In the genomic region with DNA sequence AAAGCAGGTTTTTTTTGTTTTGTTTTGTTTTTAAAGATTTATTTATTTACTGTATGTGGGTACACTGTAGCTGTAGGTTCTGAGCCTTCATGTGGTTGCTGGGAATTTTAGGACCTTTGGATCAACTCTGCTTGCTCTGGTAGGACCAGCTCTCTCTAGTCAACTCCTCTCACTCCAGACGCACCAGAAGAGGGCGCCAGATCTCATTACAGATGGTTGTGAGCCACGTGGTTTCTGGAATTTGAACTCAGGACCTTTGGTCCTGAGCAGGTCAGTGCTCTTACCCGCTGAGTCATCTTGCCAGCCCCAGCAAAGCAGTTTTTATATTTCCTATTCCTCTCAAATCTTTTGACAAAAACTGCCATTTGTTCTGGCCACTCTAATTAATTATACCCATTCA, we compare ENCODE assay signal across 9 mouse cellular contexts. TPM values are rescaled to one million over a fixed set of nuclear protein-coding genes. Genes with fewer than 3 reads are reported as not detected.
DNase-seq lines count a peak whose midpoint lies in the region; ATAC-seq lines count a peak whose summit lies in the region.
"Had no signal": no experiment of that assay in that cellular context is flagged by ENCODE, and none has a peak within 500 bp of the region (broad histone marks: within the 10 kb centered on the region; RNA-seq: fewer than 3 reads in every experiment).

No protein-coding gene starts in this region.

- no peak overlapping the region for H3K4me3 ChIP-seq in midbrain, embryonic 14.5 days (replicated peaks; ENCODE audit: low read depth, low read length)
- no peak overlapping the region for H3K4me3 ChIP-seq in midbrain, embryonic 13.5 days (replicated peaks)
- H3K4me3 ChIP-seq in limb, embryonic 11.5 days (ENCODE audit: low read depth, low read length) = no peak overlapping the region

- H3K9ac ChIP-seq in midbrain, embryonic 14.5 days (replicated peaks; ENCODE audit: low read length) = no peak overlapping the region
- H3K9ac ChIP-seq in midbrain, embryonic 13.5 days (replicated peaks) = no peak overlapping the region
- no peak overlapping the region for H3K9ac ChIP-seq in limb, embryonic 11.5 days (ENCODE audit: low read length)

- H3K36me3 ChIP-seq in midbrain, embryonic 14.5 days (ENCODE audit: control insufficient read depth, insufficient read depth, low read length) = peaks cover 8% of the 10 kb centered on the region
- H3K36me3 ChIP-seq in midbrain, embryonic 13.5 days = peaks cover 2% of the 10 kb centered on the region
- H3K36me3 ChIP-seq in limb, embryonic 11.5 days (ENCODE audit: control insufficient read depth, insufficient read depth, low read length) = no peaks in the 10 kb centered on the region

- peaks cover 16% of the 10 kb centered on the region for H3K4me1 ChIP-seq in midbrain, embryonic 14.5 days (ENCODE audit: control insufficient read depth, insufficient read depth, low read length)
- peaks cover 25% of the 10 kb centered on the region for H3K4me1 ChIP-seq in midbrain, embryonic 13.5 days (replicated peaks)
- H3K4me1 ChIP-seq in limb, embryonic 11.5 days (ENCODE audit: control insufficient read depth, insufficient read depth, low read length) = peaks cover 7% of the 10 kb centered on the region; the same call in 1 of the 2 replicates

- no peak overlapping the region for H3K27ac ChIP-seq in midbrain, embryonic 14.5 days (replicated peaks; ENCODE audit: low read depth, low read length)
- H3K27ac ChIP-seq in midbrain, embryonic 13.5 days = no peak overlapping the region
- H3K27ac ChIP-seq in limb, embryonic 11.5 days (replicated peaks; ENCODE audit: low read depth, low read length) = no peak overlapping the region

- WGBS in midbrain, embryonic 14.5 days = 69% methylated on average over 4 of the region's 4 CpGs
- 66% methylated on average over 4 of the region's 4 CpGs for WGBS in midbrain, embryonic 13.5 days
- 74% methylated on average over 4 of the region's 4 CpGs for WGBS in limb, embryonic 11.5 days

- no peaks in the 10 kb centered on the region for H3K9me3 ChIP-seq in midbrain, embryonic 14.5 days (ENCODE audit: control insufficient read depth, low read length)
- no peaks in the 10 kb centered on the region for H3K9me3 ChIP-seq in midbrain, embryonic 13.5 days
- no peaks in the 10 kb centered on the region for H3K9me3 ChIP-seq in limb, embryonic 11.5 days (ENCODE audit: control insufficient read depth, low read length)
- H3K9me3 ChIP-seq: G1E had no signal

- no peaks in the 10 kb centered on the region for H3K27me3 ChIP-seq in midbrain, embryonic 14.5 days (ENCODE audit: control insufficient read depth, insufficient read depth, low read length)
- no peaks in the 10 kb centered on the region for H3K27me3 ChIP-seq in midbrain, embryonic 13.5 days
- no peaks in the 10 kb centered on the region for H3K27me3 ChIP-seq in limb, embryonic 11.5 days (ENCODE audit: control insufficient read depth, insufficient read depth, low read length)

- no peak for ATAC-seq in midbrain, embryonic 14.5 days (ENCODE audit: low FRiP score, low TSS enrichment)
- no peak for ATAC-seq in midbrain, embryonic 13.5 days
- ATAC-seq in limb, embryonic 11.5 days (ENCODE audit: insufficient number of reproducible peaks, low FRiP score, low TSS enrichment, low read depth) = no peak

- H3K4me2 ChIP-seq in midbrain, embryonic 14.5 days (ENCODE audit: low read length) = no peak overlapping the region
- H3K4me2 ChIP-seq in midbrain, embryonic 13.5 days (replicated peaks) = no peak overlapping the region
- H3K4me2 ChIP-seq in limb, embryonic 11.5 days (ENCODE audit: low read depth, severe bottlenecking) = no peak overlapping the region

- DNase-seq in adrenal gland, adult 18-20 months (ENCODE audit: low spot score in 2 of 2) = peak; percentile 24 to 40
- no peak for DNase-seq in adrenal gland, postnatal 4 days (ENCODE audit: low spot score in 2 of 2)
- DNase-seq in midbrain, embryonic 14.5 days = peak; percentile 11
- DNase-seq in cerebellum, postnatal 36 days = peak; percentile 30 to 31
- peak; percentile 43 for DNase-seq in limb, embryonic 11.5 days (ENCODE audit: low spot score)
- DNase-seq in spleen, adult 18-20 months = peak; percentile 13 to 44
- DNase-seq in left cerebral cortex, adult 18-20 months (ENCODE audit: low spot score in 2 of 2) = no peak

RNA-seq across cellular contexts. Expression of gene Smg6, which starts 1.5 kb away (rescaled TPM):
- 10 to 100 TPM; 17.9 to 21.4 TPM for total RNA-seq in adrenal gland, adult 18-20 months (2021)
- total RNA-seq in adrenal gland, postnatal 4 days (2021) = 10 to 100 TPM; 32.7 to 37.8 TPM
- polyA plus RNA-seq in midbrain, embryonic 14.5 days (2014; fragmentation: Nextera tagmentation; extraction: Ambion mirVana) = 14.0 and 15.9 TPM in 2 replicates
- polyA plus RNA-seq in midbrain, embryonic 13.5 days (2015; fragmentation: Nextera tagmentation; extraction: Ambion mirVana) = 20.2 and 21.0 TPM in 2 replicates
- polyA plus RNA-seq in limb, embryonic 11.5 days (2014; fragmentation: Nextera tagmentation; extraction: Ambion mirVana) = 18.5 and 20.8 TPM in 2 replicates
- 10 to 100 TPM; 30.3 to 31.4 TPM for total RNA-seq in left cerebral cortex, adult 18-20 months (2021)

RNA-seq across cellular contexts. Expression of gene Srr, which starts 1.6 kb away (rescaled TPM):
- total RNA-seq in adrenal gland, adult 18-20 months (2021) = 10 to 100 TPM; 44.8 to 51.3 TPM
- total RNA-seq in adrenal gland, postnatal 4 days (2021) = 10 to 100 TPM; 36.0 to 40.5 TPM
- 34.4 and 49.9 TPM in 2 replicates for polyA plus RNA-seq in midbrain, embryonic 14.5 days (2014; fragmentation: Nextera tagmentation; extraction: Ambion mirVana)
- 31.5 and 32.9 TPM in 2 replicates for polyA plus RNA-seq in midbrain, embryonic 13.5 days (2015; fragmentation: Nextera tagmentation; extraction: Ambion mirVana)
- polyA plus RNA-seq in limb, embryonic 11.5 days (2014; fragmentation: Nextera tagmentation; extraction: Ambion mirVana) = 23.0 and 24.5 TPM in 2 replicates
- total RNA-seq in left cerebral cortex, adult 18-20 months (2021) = 10 to 100 TPM; 78.6 to 83.2 TPM

RNA-seq across cellular contexts. Expression of gene Tsr1, which starts 26.3 kb away (rescaled TPM):
- 10 to 100 TPM; 46.8 to 57.1 TPM for total RNA-seq in adrenal gland, adult 18-20 months (2021)
- total RNA-seq in adrenal gland, postnatal 4 days (2021) = 10 to 100 TPM; 39.7 to 42.3 TPM
- 25.6 and 31.0 TPM in 2 replicates for polyA plus RNA-seq in midbrain, embryonic 14.5 days (2014; fragmentation: Nextera tagmentation; extraction: Ambion mirVana)
- 28.1 and 32.1 TPM in 2 replicates for polyA plus RNA-seq in midbrain, embryonic 13.5 days (2015; fragmentation: Nextera tagmentation; extraction: Ambion mirVana)
- 52.9 and 59.9 TPM in 2 replicates for polyA plus RNA-seq in limb, embryonic 11.5 days (2014; fragmentation: Nextera tagmentation; extraction: Ambion mirVana)
- total RNA-seq in left cerebral cortex, adult 18-20 months (2021) = 10 to 100 TPM; 29.9 to 31.1 TPM

RNA-seq across cellular contexts. Expression of gene Sgsm2, which starts 27.3 kb away (rescaled TPM):
- total RNA-seq in adrenal gland, adult 18-20 months (2021) = 10 to 100 TPM; 15.9 to 27.5 TPM
- 10 to 100 TPM; 26.3 to 31.9 TPM for total RNA-seq in adrenal gland, postnatal 4 days (2021)
- 24.3 and 25.7 TPM in 2 replicates for polyA plus RNA-seq in midbrain, embryonic 14.5 days (2014; fragmentation: Nextera tagmentation; extraction: Ambion mirVana)
- 18.8 and 20.8 TPM in 2 replicates for polyA plus RNA-seq in midbrain, embryonic 13.5 days (2015; fragmentation: Nextera tagmentation; extraction: Ambion mirVana)
- 3.0 and 3.4 TPM in 2 replicates for polyA plus RNA-seq in limb, embryonic 11.5 days (2014; fragmentation: Nextera tagmentation; extraction: Ambion mirVana)
- total RNA-seq in left cerebral cortex, adult 18-20 months (2021) = 10 to 100 TPM; 85.2 to 93.8 TPM

Comparison
In these comparisons a context has a peak if more than half of its experiments do, and no peak if none do; other contexts are left out.
1. DNase-seq: peak in adrenal gland, adult 18-20 months (2 of 2), midbrain, embryonic 14.5 days (single experiment), cerebellum, postnatal 36 days (2 of 2), limb, embryonic 11.5 days (single experiment) and spleen, adult 18-20 months (2 of 2); none in adrenal gland, postnatal 4 days (0 of 2) and left cerebral cortex, adult 18-20 months (0 of 2).